Mouse (Mus musculus): Measurements from ENCODE around the gene Srsf3. TPM values are rescaled to one million over a fixed set of nuclear protein-coding genes. Genes with fewer than 3 reads are reported as not detected.
"Not testable (repeated sequence)": the region's sequence is repeated elsewhere in the genome, so short reads cannot be mapped to it uniquely, and the experiment has no call there.

The Srsf3 gene
- polyA plus RNA-seq, 1 experiment from 2014 or later: 518 TPM

DNA sequence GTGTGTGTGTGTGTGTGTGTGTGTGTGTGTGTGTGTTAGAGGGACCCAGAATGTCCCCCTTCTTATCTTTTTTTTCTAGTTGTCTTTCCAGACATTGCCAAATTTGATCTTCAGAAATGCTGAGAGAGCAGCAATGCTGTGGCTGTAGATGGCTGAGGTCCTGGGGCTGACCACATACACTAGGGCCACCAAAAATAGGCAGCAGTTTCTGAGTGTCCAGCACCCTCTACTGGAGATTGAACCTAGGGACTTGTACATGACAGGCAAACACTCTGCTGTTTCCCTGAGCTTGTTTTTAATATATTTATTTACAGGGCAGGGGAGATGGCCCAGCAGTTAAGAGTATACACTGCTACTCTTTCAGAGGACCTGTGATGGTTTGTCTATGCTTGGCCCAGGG lies 12.0 kb upstream of the Srsf3 start:
- peaks cover 20% of the 10 kb centered on the region for H3K4me1 ChIP-seq
- no peaks in the 10 kb centered on the region for H3K9me3 ChIP-seq
- H3K4me3 ChIP-seq (replicated peaks): no peak overlapping the region
- no peaks in the 10 kb centered on the region for H3K36me3 ChIP-seq
- no peak for ATAC-seq (ENCODE audit: insufficient read depth, low FRiP score, low read depth)
- no peak overlapping the region for H3K4me2 ChIP-seq
- H3K27me3 ChIP-seq (replicated peaks): no peaks in the 10 kb centered on the region
- no peak overlapping the region for H3K27ac ChIP-seq
- H3K9ac ChIP-seq: no peak overlapping the region

- Histone ChIP-seq H3K36me3 (no peaks in the 10 kb centered on the region), H3K27me3 (replicated peaks) (no peaks in the 10 kb centered on the region), H3K9ac (no peak overlapping the region), H3K4me3 (replicated peaks) (no peak overlapping the region), H3K4me2 (peak overlapping the region; percentile 35; the same call in 1 of the 2 replicates), H3K9me3 (no peaks in the 10 kb centered on the region), H3K4me1 (peaks cover 33% of the 10 kb centered on the region), H3K27ac (no peak overlapping the region)
- no peak for ATAC-seq (ENCODE audit: insufficient read depth, low FRiP score, low read depth)
- WGBS: 18% methylated on average over 15 of the region's 15 CpGs
Observed at GRCm38 (mm10) chr17:29022230-29022819, 10.1 kb upstream of the Srsf3 start.

DNA sequence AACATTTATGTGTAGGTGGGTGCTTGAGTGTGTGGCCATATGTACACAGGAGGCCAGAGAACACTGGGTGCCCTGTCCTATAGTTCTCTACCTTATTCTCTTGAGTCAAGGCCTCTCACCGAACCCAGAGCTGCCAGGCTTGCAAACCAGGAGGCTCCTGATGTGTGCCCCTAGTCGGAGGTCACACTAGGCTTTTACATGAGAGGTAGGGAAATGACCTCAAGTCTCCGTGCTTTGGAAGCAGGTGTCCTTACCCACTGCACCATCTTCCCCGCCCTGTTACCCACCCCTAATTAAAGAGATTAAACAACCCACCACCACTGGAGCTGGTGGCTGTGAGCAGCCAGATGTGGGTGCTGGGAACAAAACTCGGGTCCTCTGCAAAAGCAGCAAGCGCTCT lies 9.1 kb upstream of the Srsf3 start:
- Histone ChIP-seq H3K27me3 (replicated peaks) (no peaks in the 10 kb centered on the region), H3K4me2 (no peak overlapping the region), H3K4me1 (peaks cover 33% of the 10 kb centered on the region), H3K36me3 (no peaks in the 10 kb centered on the region), H3K27ac (no peak overlapping the region), H3K9me3 (no peaks in the 10 kb centered on the region), H3K4me3 (replicated peaks) (no peak overlapping the region), H3K9ac (no peak overlapping the region)
- WGBS: 88% methylated on average over 6 of the region's 6 CpGs
- no peak for ATAC-seq (ENCODE audit: insufficient read depth, low FRiP score, low read depth)

- H3K27me3 ChIP-seq (replicated peaks): no peaks in the 10 kb centered on the region
- no peaks in the 10 kb centered on the region for H3K36me3 ChIP-seq
- no peak overlapping the region for H3K9ac ChIP-seq
- no peak overlapping the region for H3K4me3 ChIP-seq (replicated peaks)
- H3K4me2 ChIP-seq: peak overlapping the region; percentile 10; the same call in 1 of the 2 replicates
- ATAC-seq (ENCODE audit: insufficient read depth, low FRiP score, low read depth): no peak
- H3K4me1 ChIP-seq: peaks cover 33% of the 10 kb centered on the region
- H3K9me3 ChIP-seq: no peaks in the 10 kb centered on the region
- WGBS: 61% methylated on average over 22 of the region's 22 CpGs
- H3K27ac ChIP-seq: peak overlapping the region; percentile 71
Observed at GRCm38 (mm10) chr17:29024047-29024892, 8.2 kb upstream of the Srsf3 start.

GRCm38 (mm10) chr17:29024896-29025565 lies 7.4 kb upstream of the Srsf3 start:
- Histone ChIP-seq H3K9ac (no peak overlapping the region), H3K27ac (peak overlapping the region; percentile 71), H3K36me3 (no peaks in the 10 kb centered on the region), H3K27me3 (replicated peaks) (no peaks in the 10 kb centered on the region), H3K4me1 (peaks cover 30% of the 10 kb centered on the region), H3K4me3 (replicated peaks) (no peak overlapping the region), H3K4me2 (peak overlapping the region; percentile 10; the same call in 1 of the 2 replicates), H3K9me3 (no peaks in the 10 kb centered on the region)
- 17% methylated on average over 10 of the region's 10 CpGs for WGBS
- peak; percentile 47; the same call in 1 of the 2 replicates for ATAC-seq (ENCODE audit: insufficient read depth, low FRiP score, low read depth)

DNA sequence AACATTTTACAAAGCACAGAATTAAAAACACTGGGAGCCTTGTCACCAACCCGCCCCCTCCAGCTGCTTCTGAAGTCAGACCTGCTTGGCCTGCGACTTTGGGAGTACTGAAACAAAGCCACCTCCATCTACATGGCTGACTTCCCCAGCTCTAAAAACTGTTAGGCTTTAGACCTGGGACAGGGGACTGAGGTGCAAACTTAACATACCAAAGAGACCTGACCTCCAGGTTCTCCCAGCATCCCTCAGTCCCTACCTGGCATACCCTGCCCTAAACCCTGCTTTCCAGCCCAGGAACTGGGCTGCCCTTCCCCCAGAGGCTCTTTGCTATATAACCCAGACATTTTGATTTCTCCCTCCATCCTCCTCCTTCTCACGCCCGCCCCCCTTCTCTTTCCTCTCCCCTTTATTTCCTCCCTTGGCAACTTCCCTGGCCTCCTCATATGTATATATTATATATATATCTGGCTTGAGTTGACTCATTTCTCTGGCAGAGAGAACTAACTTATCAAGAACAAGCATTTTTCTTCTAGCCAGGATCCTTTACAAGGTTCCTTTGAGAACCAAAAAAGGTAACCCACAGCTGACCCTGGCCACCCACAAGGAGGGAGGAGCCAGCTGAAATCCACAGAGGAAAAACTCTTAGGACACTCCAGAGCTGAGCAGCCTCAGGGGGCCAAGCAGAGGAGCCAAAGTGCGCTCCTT lies 5.6 kb upstream of the Srsf3 start:
- H3K27ac ChIP-seq: peak overlapping the region; percentile 71
- H3K4me1 ChIP-seq: peaks cover 30% of the 10 kb centered on the region
- H3K9ac ChIP-seq: no peak overlapping the region
- WGBS: 41% methylated on average over 5 of the region's 5 CpGs
- no peaks in the 10 kb centered on the region for H3K36me3 ChIP-seq
- H3K4me2 ChIP-seq: peak overlapping the region; percentile 10; the same call in 1 of the 2 replicates
- no peaks in the 10 kb centered on the region for H3K27me3 ChIP-seq (replicated peaks)
- H3K4me3 ChIP-seq (replicated peaks): no peak overlapping the region
- peak; percentile 54 for ATAC-seq (ENCODE audit: insufficient read depth, low FRiP score, low read depth)
- no peaks in the 10 kb centered on the region for H3K9me3 ChIP-seq

DNA sequence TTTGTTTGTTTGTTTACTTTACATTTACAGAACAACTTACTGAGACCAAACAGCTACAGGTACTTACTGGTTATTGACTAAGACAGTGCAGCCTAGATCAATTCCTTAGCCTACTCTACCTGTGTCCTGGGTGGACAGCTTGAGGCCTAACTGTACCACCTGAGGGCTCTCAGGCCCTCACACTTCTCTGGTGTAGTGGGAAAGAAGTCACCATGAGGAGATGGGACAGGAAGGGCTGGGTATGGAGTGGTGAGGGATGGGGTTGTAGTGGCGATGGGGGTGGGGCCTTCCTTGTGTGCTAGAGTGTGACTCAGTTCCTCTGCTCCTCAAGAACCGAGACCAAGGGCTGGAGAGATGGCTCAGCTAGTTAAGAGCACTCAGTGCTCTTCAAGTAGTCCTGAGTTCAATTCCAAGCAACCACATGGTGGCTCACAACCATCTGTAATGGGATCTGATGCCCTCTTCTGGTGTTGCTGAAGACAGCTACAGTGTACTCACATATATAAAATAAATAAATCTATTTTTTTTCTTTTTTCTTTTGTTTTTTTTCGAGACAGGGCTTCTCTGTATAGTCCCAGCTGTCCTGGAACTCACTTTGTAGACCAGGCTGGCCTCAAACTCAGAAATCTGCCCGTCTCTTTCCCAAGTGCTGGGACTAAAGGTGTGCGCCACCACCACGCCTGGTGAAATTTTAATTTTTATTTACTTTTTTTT lies 1.9 kb upstream of the Srsf3 start:
- Histone ChIP-seq H3K9me3 (no peaks in the 10 kb centered on the region), H3K36me3 (no peaks in the 10 kb centered on the region), H3K4me1 (peaks cover 16% of the 10 kb centered on the region), H3K4me2 (no peak overlapping the region), H3K27ac (no peak overlapping the region), H3K27me3 (replicated peaks) (no peaks in the 10 kb centered on the region), H3K9ac (no peak overlapping the region), H3K4me3 (replicated peaks) (no peak overlapping the region)
- 87% methylated on average over 6 of the region's 6 CpGs for WGBS
- ATAC-seq (ENCODE audit: insufficient read depth, low FRiP score, low read depth): no peak

DNA sequence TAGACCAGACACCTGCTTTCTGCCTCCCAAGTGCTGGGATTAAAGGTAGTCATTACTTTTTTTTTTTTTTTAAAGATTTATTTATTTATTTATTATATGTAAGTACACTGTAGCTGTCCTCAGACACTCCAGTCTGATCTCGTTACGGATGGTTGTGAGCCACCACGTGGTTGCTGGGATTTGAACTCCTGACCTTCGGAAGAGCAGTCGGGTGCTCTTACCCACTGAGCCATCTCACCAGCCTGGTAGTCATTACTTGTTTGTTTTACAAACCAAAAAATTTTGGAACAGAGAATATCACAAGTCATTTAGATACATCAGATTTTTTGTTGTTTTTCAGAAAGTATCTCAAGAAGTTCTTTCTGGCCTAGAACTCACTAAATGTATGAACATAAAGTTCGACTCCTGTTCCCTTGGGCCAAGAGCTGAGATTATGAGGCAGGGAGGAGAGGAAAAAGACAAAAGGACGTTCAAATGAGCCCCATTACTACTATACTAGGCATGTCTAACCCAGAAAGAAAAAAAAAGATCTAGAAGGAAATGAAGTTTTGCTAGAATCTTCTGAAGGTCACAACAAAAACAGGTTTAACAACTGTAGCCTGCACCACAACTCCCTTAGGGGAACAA lies 1.2 kb upstream of the Srsf3 start:
- not testable (repeated sequence) for H3K36me3 ChIP-seq; ATAC-seq (ENCODE audit: insufficient read depth, low FRiP score, low read depth); H3K27me3 ChIP-seq (replicated peaks); H3K9me3 ChIP-seq
- peak overlapping the region; percentile 97 for H3K27ac ChIP-seq
- WGBS: 50% methylated on average over 7 of the region's 7 CpGs
- peak overlapping the region; percentile 61 for H3K4me2 ChIP-seq
- H3K4me1 ChIP-seq: peaks cover 10% of the 10 kb centered on the region; the same call in 1 of the 2 replicates
- H3K9ac ChIP-seq: peak overlapping the region; percentile 69; the same call in 1 of the 2 replicates
- H3K4me3 ChIP-seq (replicated peaks): peak overlapping the region; percentile 58

- under 1% methylated on average over 26 of the region's 26 CpGs for WGBS
- peak overlapping the region; percentile 97 for H3K27ac ChIP-seq
- H3K36me3 ChIP-seq: peaks cover 6% of the 10 kb centered on the region
- no peaks in the 10 kb centered on the region for H3K27me3 ChIP-seq (replicated peaks)
- peak overlapping the region; percentile 61 for H3K4me2 ChIP-seq
- H3K4me1 ChIP-seq: peaks cover 9% of the 10 kb centered on the region
- no peak for ATAC-seq (ENCODE audit: insufficient read depth, low FRiP score, low read depth)
- no peaks in the 10 kb centered on the region for H3K9me3 ChIP-seq
- peak overlapping the region; percentile 69 for H3K9ac ChIP-seq
- peak overlapping the region; percentile 58 for H3K4me3 ChIP-seq (replicated peaks)
Observed at GRCm38 (mm10) chr17:29031771-29032273, 606 bp upstream of the Srsf3 start.

GRCm38 (mm10) chr17:29033569-29034061 lies 1.2 kb downstream of the Srsf3 start:
- Histone ChIP-seq H3K36me3 (peaks cover 22% of the 10 kb centered on the region), H3K4me2 (peak overlapping the region; percentile 57), H3K27ac (peak overlapping the region; percentile 97), H3K4me1 (peaks cover 12% of the 10 kb centered on the region), H3K9me3 (no peaks in the 10 kb centered on the region), H3K27me3 (replicated peaks) (no peaks in the 10 kb centered on the region), H3K9ac (peak overlapping the region; percentile 82), H3K4me3 (replicated peaks) (peak overlapping the region; percentile 58)
- ATAC-seq (ENCODE audit: insufficient read depth, low FRiP score, low read depth): no peak
- WGBS: 0% methylated on average over 6 of the region's 6 CpGs

Data from stomach, embryonic 15.5 days (tissue).